Mouse (Mus musculus): Measurements from ENCODE around the gene Mdga2. TPM values are rescaled to one million over a fixed set of nuclear protein-coding genes. Genes with fewer than 3 reads are reported as not detected.

The Mdga2 gene
- polyA plus RNA-seq (2012; rRNA removed) = 0.22 and 0.66 TPM in 2 replicates

DNA sequence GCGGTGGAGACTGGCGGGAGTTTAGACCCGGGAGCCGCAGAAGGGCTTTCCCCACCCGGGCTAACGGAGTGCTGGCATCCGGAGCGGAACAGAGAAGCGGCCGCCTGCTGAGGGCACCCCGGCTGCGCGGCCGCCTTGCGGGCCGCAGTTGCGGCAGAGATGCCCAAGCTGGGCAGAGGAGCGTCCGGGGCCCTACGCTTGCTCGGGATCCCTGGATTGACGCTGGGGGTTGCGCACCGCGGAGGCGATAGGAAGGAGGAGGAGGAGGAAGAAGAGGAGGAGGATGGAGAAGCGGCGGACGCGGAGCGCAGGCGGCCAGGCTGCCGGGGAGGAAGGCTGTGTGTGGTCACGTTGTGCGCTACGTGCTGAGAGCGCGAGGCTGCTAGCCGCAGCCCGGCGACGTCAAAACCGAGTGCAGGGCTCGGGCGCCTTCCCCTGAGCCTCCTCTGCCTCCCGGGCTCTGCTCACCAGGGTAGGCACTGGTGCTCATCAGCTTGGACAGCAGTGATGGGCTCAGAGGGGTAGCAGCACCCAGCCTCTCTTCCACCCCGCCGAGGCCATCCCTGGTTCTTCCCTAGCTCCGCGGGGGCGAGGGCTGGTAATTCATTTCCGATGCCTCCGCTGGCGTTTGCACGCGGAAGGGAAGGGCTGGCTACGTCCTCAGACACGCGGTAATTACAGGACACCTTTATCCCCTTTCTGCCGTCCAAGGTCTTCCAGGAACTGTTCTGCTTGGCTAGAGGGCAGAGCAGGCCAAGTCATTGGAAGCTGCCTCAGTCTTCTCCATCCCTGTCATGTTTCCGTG lies at the start of gene Mdga2:
TSS of gene Mdga2 (minus strand) at position 329 of the 805 bp plus-strand sequence.
- H3K36me3 ChIP-seq (ENCODE audit: control insufficient read depth, insufficient read depth, low read length) = no peaks in the 10 kb centered on the region
- no peak for DNase-seq
- no peak within 1 kb of the TSS for H3K27ac ChIP-seq (ENCODE audit: control insufficient read depth, insufficient read depth, low read length)
- H3K4me1 ChIP-seq (replicated peaks; ENCODE audit: control insufficient read depth, insufficient read depth, low read length) = no peaks in the 10 kb centered on the region
- peaks cover 4% of the 10 kb centered on the region; the same call in 1 of the 2 replicates for H3K27me3 ChIP-seq (ENCODE audit: control insufficient read depth, insufficient read depth, low read length)
- no peak for TF ChIP-seq POLR2A (IDR thresholded peaks at IDR 0.05; ENCODE audit: control insufficient read depth, extremely low read depth, insufficient read depth, low read length, poor library complexity)
- TF ChIP-seq CTCF (IDR thresholded peaks at IDR 0.05; ENCODE audit: borderline replicate concordance, control insufficient read depth, extremely low read depth, insufficient read depth, low read length, poor library complexity) = no peak
- peak within 1 kb of the TSS; percentile 5; the same call in 1 of the 2 replicates for H3K4me3 ChIP-seq (ENCODE audit: control insufficient read depth, insufficient read depth, low read length)
- 5% methylated on average over 61 of the region's 61 CpGs for WGBS

DNA sequence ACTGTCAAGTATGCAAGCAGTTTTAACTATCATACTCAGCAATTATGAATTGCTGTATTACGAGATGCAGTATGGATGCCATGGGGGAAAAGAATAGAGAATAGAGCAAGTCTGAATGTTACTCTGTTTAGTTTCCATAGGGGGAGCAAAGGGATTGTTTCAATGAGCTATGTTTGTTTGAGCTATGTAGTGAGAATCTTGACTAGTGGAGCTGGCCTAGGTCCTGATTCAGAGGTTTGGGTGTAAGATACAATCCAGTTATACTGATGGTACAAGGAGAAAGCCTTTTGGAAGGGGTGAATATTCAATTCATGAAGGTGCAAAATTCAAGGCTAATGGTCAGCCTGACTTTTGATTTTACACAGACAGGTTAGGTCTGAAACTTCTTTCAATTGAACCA lies 45.1 kb upstream of the Mdga2 start:
- no peak overlapping the region for H3K4me3 ChIP-seq (ENCODE audit: control insufficient read depth, insufficient read depth, low read length)
- TF ChIP-seq CTCF (IDR thresholded peaks at IDR 0.05; ENCODE audit: borderline replicate concordance, control insufficient read depth, extremely low read depth, insufficient read depth, low read length, poor library complexity) = no peak
- TF ChIP-seq POLR2A (IDR thresholded peaks at IDR 0.05; ENCODE audit: control insufficient read depth, extremely low read depth, insufficient read depth, low read length, poor library complexity) = no peak
- H3K27ac ChIP-seq (ENCODE audit: control insufficient read depth, insufficient read depth, low read length) = no peak overlapping the region
- H3K4me1 ChIP-seq (replicated peaks; ENCODE audit: control insufficient read depth, insufficient read depth, low read length) = no peaks in the 10 kb centered on the region
- no peaks in the 10 kb centered on the region for H3K27me3 ChIP-seq (ENCODE audit: control insufficient read depth, insufficient read depth, low read length)
- 73% methylated on average over 1 of the region's 1 CpGs for WGBS
- no peaks in the 10 kb centered on the region for H3K36me3 ChIP-seq (ENCODE audit: control insufficient read depth, insufficient read depth, low read length)
- no peak for DNase-seq

DNA sequence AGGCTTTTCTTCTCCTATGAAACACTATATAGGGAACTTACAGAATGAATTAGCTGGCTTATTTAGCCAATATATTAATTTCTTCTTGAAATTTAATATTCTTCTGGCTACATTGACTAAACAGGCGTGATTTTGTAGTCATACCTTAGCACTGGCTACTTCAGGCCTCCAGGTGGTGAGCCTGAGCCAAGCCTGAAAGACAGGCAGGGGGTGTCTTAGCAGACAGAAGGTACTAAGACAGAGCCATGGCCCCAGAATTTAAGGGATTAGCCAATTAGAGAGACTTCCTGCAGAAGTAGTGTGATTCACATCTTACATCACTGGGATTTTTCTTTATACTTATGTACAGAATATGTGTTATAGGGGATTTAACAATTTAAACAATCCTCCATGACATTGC lies 1.2 kb upstream of the Mdga2 start:
- H3K27me3 ChIP-seq (ENCODE audit: control insufficient read depth, insufficient read depth, low read length) = peaks cover 4% of the 10 kb centered on the region; the same call in 1 of the 2 replicates
- H3K27ac ChIP-seq (ENCODE audit: control insufficient read depth, insufficient read depth, low read length) = no peak overlapping the region
- H3K4me3 ChIP-seq (ENCODE audit: control insufficient read depth, insufficient read depth, low read length) = no peak overlapping the region
- WGBS = 32% methylated on average over 1 of the region's 1 CpGs
- no peaks in the 10 kb centered on the region for H3K4me1 ChIP-seq (replicated peaks; ENCODE audit: control insufficient read depth, insufficient read depth, low read length)
- TF ChIP-seq POLR2A (IDR thresholded peaks at IDR 0.05; ENCODE audit: control insufficient read depth, extremely low read depth, insufficient read depth, low read length, poor library complexity) = no peak
- TF ChIP-seq CTCF (IDR thresholded peaks at IDR 0.05; ENCODE audit: borderline replicate concordance, control insufficient read depth, extremely low read depth, insufficient read depth, low read length, poor library complexity) = no peak
- DNase-seq = no peak
- no peaks in the 10 kb centered on the region for H3K36me3 ChIP-seq (ENCODE audit: control insufficient read depth, insufficient read depth, low read length)

DNA sequence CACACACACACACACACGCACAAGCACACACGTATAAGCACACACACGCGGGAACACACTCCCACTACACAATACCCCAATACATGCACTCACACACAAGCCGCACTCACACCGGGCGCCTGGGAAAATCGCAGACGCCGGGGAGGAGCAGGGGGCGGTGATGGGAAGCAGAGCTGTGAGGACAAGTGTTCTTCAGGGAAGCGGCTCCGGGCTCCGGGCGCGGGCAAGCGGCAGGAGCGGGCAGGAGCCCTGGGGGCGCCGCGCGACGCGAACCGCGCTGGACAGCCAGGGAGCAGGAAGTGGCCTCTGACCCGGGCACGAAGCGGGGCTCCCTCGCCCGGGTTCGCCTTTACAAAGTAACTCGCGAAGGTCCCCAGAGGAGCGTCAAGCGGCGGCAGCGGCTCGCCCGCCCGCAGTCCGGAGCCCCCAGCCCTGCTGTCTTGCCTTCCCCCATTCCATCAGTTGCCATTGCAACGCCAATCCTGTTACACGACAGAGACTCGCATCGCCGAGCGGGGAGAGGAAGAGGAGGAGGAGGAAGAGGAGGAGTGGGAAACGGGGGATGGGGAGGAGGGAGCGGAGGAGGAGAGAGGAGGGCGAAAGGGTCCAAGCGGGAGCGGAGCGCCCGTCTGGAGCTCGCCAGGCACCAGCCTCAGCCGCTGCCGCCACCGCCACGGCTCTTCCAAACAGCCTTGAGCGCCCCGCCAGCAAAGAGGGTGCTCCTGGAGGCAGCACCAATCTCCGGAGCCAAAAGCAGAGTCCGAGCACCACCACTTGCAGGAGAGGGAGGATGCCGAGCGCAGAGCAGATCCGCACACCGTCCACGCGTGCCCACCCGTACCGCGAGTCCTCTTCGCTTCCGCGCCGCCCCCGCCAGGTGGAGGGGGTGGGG lies 774 bp downstream of the Mdga2 start:
- Histone ChIP-seq H3K27me3 (ENCODE audit: control insufficient read depth, insufficient read depth, low read length) (peaks cover 4% of the 10 kb centered on the region; the same call in 1 of the 2 replicates), H3K27ac (ENCODE audit: control insufficient read depth, insufficient read depth, low read length) (no peak overlapping the region), H3K4me3 (ENCODE audit: control insufficient read depth, insufficient read depth, low read length) (peak overlapping the region; percentile 5; the same call in 1 of the 2 replicates), H3K36me3 (ENCODE audit: control insufficient read depth, insufficient read depth, low read length) (no peaks in the 10 kb centered on the region), H3K4me1 (replicated peaks; ENCODE audit: control insufficient read depth, insufficient read depth, low read length) (no peaks in the 10 kb centered on the region)
- DNase-seq = no peak
- WGBS = 4% methylated on average over 77 of the region's 78 CpGs
- TF ChIP-seq POLR2A (IDR thresholded peaks at IDR 0.05; ENCODE audit: control insufficient read depth, extremely low read depth, insufficient read depth, low read length, poor library complexity) (no peak), CTCF (IDR thresholded peaks at IDR 0.05; ENCODE audit: borderline replicate concordance, control insufficient read depth, extremely low read depth, insufficient read depth, low read length, poor library complexity) (no peak)

DNA sequence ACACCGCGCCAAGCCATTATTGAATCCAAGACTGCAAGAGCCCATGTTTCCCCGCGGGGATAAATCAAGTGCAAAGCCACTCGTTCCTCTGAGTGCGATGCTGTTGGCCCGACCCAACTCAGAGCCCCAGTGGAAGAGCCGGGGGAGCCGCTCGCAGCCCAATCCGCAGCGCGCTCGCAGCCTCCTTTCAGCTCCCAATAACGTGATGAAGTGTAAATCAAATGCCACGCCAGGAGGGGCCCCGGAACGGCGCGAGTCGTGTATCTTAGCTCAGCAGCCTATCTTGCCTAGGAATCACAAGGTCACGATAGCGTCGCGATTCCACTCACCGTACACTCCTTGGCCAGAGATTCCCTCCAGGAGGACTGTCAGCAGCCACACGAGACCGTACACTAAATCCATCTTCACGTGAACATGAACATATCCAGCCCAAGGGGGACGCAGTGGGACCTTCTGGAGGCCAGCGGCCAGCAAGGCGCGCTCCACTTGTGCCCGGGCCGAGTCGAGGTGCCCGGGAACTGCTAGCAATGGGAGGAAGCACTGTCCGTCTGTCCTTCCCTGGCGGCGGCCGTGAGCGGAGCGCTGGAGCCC lies 1.6 kb downstream of the Mdga2 start:
- DNase-seq = no peak

DNA sequence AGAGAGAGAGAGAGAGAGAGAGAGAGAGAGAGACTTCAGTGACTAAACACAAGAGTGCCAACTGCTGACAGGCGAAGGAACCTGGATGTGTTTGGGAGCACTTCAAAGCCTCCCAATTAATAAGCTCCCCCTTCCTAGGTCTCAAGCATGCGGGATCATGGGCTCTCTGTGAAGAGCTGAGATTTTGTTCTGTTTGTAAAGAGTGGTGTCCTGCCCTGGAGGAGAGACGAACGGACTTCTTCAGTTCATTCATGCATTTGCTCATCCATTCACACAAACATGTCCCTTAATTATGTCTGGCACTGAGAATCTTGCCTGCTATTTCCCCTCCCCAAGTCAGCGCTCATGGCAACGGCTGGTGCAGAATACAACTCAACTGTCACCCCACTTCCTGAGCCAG lies 2.3 kb downstream of the Mdga2 start:
- H3K36me3 ChIP-seq (ENCODE audit: control insufficient read depth, insufficient read depth, low read length) = no peaks in the 10 kb centered on the region
- whole genome bisulfite sequencing = 11% methylated on average over 6 of the region's 6 CpGs
- DNase-seq = no peak
- no peaks in the 10 kb centered on the region for H3K4me1 ChIP-seq (replicated peaks; ENCODE audit: control insufficient read depth, insufficient read depth, low read length)
- TF ChIP-seq POLR2A (IDR thresholded peaks at IDR 0.05; ENCODE audit: control insufficient read depth, extremely low read depth, insufficient read depth, low read length, poor library complexity) = no peak
- TF ChIP-seq CTCF (IDR thresholded peaks at IDR 0.05; ENCODE audit: borderline replicate concordance, control insufficient read depth, extremely low read depth, insufficient read depth, low read length, poor library complexity) = no peak
- H3K4me3 ChIP-seq (ENCODE audit: control insufficient read depth, insufficient read depth, low read length) = no peak overlapping the region
- H3K27ac ChIP-seq (ENCODE audit: control insufficient read depth, insufficient read depth, low read length) = no peak overlapping the region
- H3K27me3 ChIP-seq (ENCODE audit: control insufficient read depth, insufficient read depth, low read length) = peaks cover 4% of the 10 kb centered on the region; the same call in 1 of the 2 replicates

More for the DNA sequence above, 1.6 kb downstream of the Mdga2 start:
- Histone ChIP-seq H3K36me3 (ENCODE audit: control insufficient read depth, insufficient read depth, low read length) (no peaks in the 10 kb centered on the region), H3K4me1 (replicated peaks; ENCODE audit: control insufficient read depth, insufficient read depth, low read length) (no peaks in the 10 kb centered on the region), H3K4me3 (ENCODE audit: control insufficient read depth, insufficient read depth, low read length) (no peak overlapping the region), H3K27me3 (ENCODE audit: control insufficient read depth, insufficient read depth, low read length) (peaks cover 4% of the 10 kb centered on the region; the same call in 1 of the 2 replicates), H3K27ac (ENCODE audit: control insufficient read depth, insufficient read depth, low read length) (no peak overlapping the region)
- TF ChIP-seq CTCF (IDR thresholded peaks at IDR 0.05; ENCODE audit: borderline replicate concordance, control insufficient read depth, extremely low read depth, insufficient read depth, low read length, poor library complexity) = no peak
- no peak for TF ChIP-seq POLR2A (IDR thresholded peaks at IDR 0.05; ENCODE audit: control insufficient read depth, extremely low read depth, insufficient read depth, low read length, poor library complexity)
- WGBS = 4% methylated on average over 43 of the region's 43 CpGs
